Mouse (Mus musculus): ENCODE measurements around the gene Kcnj6. TPM values are rescaled to one million over a fixed set of nuclear protein-coding genes. Genes with fewer than 3 reads are reported as not detected.

The Kcnj6 gene
- polyA plus RNA-seq, 1 experiment from 2014 or later = not detected

DNA sequence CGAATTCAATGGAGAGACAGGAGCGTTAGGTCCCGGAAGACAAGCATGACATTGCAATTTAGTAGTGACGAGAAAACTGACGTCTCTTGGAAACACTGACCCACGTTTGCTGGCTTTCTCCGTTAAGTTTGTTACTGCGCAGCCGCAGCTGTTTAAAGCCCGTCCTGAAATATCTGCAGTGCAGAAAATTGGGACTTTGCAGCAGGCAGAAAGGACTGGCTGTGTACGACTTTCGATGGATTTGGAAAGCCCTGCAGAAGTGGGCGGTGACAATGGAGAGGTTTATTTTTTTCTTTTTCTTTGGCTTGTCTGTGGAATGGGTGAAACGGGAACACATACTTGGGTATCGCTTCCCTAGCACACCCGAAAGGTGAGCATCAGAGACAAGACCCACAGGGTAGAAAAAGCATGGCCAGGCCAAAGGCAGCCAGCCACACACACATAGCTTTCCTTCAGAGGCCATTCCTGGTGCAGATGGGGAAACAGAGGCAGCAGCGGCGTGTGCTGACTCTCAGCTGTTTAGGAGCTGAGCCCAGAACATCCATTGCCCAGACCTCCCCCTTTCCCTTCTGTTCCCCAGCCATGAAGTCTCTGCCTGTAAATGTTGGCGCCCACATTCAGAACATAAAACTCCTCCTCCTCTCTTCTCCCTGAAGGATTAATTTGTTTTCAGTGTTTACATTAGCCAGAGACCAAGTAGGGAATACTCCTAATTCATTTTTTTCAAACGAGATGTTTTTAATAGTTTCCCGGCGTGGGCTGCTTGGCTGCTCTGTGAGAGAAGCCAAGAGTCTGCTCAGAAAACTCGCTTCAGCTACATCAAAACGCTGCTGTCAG lies 215.2 kb downstream of the Kcnj6 start:
- H3K4me2 ChIP-seq = no peak overlapping the region
- no peak overlapping the region for H3K4me3 ChIP-seq (replicated peaks)
- no peaks in the 10 kb centered on the region for H3K27me3 ChIP-seq
- no peaks in the 10 kb centered on the region for H3K4me1 ChIP-seq (replicated peaks)
- no peak overlapping the region for H3K9ac ChIP-seq (replicated peaks)
- WGBS = 79% methylated on average over 24 of the region's 24 CpGs
- H3K36me3 ChIP-seq = no peaks in the 10 kb centered on the region
- H3K27ac ChIP-seq = no peak overlapping the region
- no peak for ATAC-seq (ENCODE audit: insufficient number of reproducible peaks, insufficient read depth, low FRiP score, low TSS enrichment, low read depth)
- H3K9me3 ChIP-seq = peaks cover 5% of the 10 kb centered on the region; the same call in 1 of the 2 replicates

DNA sequence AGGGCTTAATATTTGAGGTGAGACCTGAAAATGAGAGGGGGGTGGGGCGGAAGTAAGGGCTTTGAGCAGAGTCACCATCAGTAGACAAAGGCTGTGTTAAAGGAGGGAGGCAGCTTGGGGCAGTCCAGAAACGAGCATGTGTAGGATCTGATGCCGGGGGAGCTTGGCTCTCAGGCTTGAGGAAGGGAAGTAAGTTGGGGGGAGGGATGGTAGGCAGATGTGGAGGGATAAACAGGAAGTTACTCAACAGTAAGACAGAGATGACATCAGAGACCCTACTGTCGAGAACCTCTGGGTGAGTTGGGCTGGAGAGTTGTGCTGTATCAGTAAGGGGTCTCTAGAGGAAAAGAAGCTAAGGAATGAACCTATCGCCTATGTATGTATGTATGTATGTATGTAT lies 223.6 kb downstream of the Kcnj6 start:
- peaks cover under 1% of the 10 kb centered on the region; the same call in 1 of the 2 replicates for H3K9me3 ChIP-seq
- H3K36me3 ChIP-seq = no peaks in the 10 kb centered on the region
- H3K27ac ChIP-seq = no peak overlapping the region
- no peaks in the 10 kb centered on the region for H3K27me3 ChIP-seq
- 67% methylated on average over 5 of the region's 5 CpGs for WGBS
- ATAC-seq (ENCODE audit: insufficient number of reproducible peaks, insufficient read depth, low FRiP score, low TSS enrichment, low read depth) = no peak
- no peak overlapping the region for H3K4me3 ChIP-seq (replicated peaks)
- no peak overlapping the region for H3K4me2 ChIP-seq
- H3K4me1 ChIP-seq (replicated peaks) = 0 out of 2 replicates have a peak, but pooled peaks cover 3% of the 10 kb centered on the region
- no peak overlapping the region for H3K9ac ChIP-seq (replicated peaks)

DNA sequence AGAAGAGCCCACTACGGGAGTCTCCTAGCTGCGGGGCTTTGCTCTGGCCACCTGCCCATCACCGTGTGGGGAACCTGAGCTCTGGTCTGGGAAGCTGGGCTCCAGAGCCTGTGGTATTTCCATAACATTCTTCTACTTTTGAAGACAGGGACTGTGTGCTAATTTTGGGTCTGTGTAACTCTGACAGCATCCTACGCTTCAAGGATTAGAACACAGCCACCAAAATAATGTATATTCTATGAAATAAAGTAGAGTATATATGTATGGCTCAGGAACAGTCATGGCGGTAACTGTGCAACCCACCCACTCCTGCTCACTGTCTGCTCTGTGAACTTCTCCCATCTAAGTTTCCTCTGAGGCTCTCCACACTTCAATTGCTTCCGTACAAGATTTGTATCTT lies 229.9 kb downstream of the Kcnj6 start:
- Histone ChIP-seq H3K9me3 (no peaks in the 10 kb centered on the region), H3K9ac (replicated peaks) (no peak overlapping the region), H3K27ac (no peak overlapping the region), H3K27me3 (no peaks in the 10 kb centered on the region), H3K4me1 (replicated peaks) (no peaks in the 10 kb centered on the region), H3K4me3 (replicated peaks) (no peak overlapping the region), H3K36me3 (no peaks in the 10 kb centered on the region), H3K4me2 (no peak overlapping the region)
- 85% methylated on average over 6 of the region's 6 CpGs for WGBS
- no peak for ATAC-seq (ENCODE audit: insufficient number of reproducible peaks, insufficient read depth, low FRiP score, low TSS enrichment, low read depth)

DNA sequence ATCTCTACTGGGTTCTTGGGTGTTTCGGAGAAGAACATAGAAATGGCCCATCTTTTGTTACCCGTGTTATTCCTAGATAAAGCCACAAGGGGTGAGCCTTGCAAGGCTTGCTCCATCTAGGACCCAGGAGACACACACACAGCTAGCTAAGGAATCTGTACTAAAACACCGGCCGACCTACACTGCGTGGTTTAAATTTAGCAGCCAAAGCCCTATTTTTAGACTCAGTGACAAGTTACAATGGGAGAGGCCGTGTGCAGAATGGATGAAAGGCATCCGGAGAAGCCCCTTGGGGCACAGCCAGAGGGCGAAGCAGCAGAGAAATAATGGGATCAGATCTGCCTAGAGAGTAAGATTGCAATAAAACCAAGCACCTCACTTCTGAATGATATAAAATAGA lies 232.4 kb downstream of the Kcnj6 start:
- Histone ChIP-seq H3K9ac (replicated peaks) (no peak overlapping the region), H3K4me1 (replicated peaks) (no peaks in the 10 kb centered on the region), H3K9me3 (no peaks in the 10 kb centered on the region), H3K27me3 (no peaks in the 10 kb centered on the region), H3K4me2 (no peak overlapping the region), H3K4me3 (replicated peaks) (no peak overlapping the region), H3K27ac (no peak overlapping the region), H3K36me3 (no peaks in the 10 kb centered on the region)
- ATAC-seq (ENCODE audit: insufficient number of reproducible peaks, insufficient read depth, low FRiP score, low TSS enrichment, low read depth) = no peak
- 55% methylated on average over 8 of the region's 8 CpGs for WGBS

DNA sequence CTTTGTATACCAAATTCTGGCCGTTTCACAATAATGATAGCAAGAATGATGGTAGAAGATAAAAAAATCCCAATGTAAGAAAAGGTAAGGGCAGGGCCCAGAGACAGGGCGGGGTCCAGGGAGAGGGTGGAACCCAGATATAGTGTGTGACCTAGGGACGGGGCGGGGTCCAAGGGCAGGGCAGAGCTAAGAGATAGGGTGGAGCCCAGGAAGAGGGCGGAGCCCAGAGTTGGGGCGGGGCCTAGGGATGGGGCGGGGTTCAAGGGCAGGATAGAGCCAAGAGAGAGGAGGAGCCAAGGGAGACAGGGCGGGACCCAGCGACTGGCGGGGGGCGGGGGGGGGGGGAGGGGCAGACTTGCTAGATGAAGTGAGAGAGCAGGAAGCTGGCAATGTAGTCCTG lies 236.8 kb downstream of the Kcnj6 start:
- Histone ChIP-seq H3K9ac (replicated peaks) (no peak overlapping the region), H3K4me1 (replicated peaks) (no peaks in the 10 kb centered on the region), H3K9me3 (no peaks in the 10 kb centered on the region), H3K27ac (no peak overlapping the region), H3K4me2 (no peak overlapping the region), H3K36me3 (no peaks in the 10 kb centered on the region), H3K27me3 (no peaks in the 10 kb centered on the region), H3K4me3 (replicated peaks) (no peak overlapping the region)
- WGBS = 40% methylated on average over 9 of the region's 11 CpGs
- ATAC-seq (ENCODE audit: insufficient number of reproducible peaks, insufficient read depth, low FRiP score, low TSS enrichment, low read depth) = no peak

DNA sequence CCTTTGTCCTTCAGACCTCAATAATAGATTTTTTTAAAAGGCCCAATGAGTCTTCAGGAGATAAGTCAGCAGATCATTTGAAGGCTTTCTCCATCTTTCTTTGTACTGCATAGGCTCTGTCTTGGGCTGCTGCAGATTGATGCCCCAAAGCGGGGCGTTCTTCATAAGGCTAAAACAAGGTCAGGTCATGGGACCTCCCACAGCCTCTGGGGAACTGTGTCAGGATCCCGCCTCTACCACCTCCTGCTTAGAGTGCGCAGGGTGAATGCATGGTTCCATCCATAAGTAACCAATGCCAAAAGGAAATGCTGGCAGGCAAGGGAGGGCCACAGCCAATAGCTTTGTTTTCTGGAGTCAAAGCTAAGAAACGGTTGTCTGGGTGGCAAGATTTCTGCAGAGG lies 237.7 kb downstream of the Kcnj6 start:
- Histone ChIP-seq H3K27ac (no peak overlapping the region), H3K36me3 (no peaks in the 10 kb centered on the region), H3K9me3 (no peaks in the 10 kb centered on the region), H3K4me1 (replicated peaks) (no peaks in the 10 kb centered on the region), H3K4me2 (no peak overlapping the region), H3K9ac (replicated peaks) (no peak overlapping the region), H3K27me3 (no peaks in the 10 kb centered on the region), H3K4me3 (replicated peaks) (no peak overlapping the region)
- no peak for ATAC-seq (ENCODE audit: insufficient number of reproducible peaks, insufficient read depth, low FRiP score, low TSS enrichment, low read depth)
- WGBS = 79% methylated on average over 5 of the region's 5 CpGs

DNA sequence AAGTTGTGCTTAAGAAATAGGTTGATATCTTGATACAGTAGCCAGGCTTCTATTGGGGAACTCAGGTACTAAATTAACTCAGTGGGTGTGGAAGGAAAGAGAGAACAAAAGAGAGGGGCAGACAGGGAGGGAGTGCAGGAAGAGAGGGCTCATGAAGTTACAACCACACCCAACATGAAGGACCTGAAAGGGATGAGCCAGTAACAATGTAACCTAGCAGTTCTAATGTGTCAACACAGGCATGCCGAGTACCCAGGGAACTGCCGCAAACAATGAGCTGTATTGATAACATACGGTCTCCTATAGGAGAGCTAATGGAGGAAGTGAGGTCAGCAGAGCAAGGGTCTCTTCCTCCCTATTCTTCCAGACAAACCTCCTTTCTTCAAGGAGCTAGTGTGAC lies 238.9 kb downstream of the Kcnj6 start:
- ATAC-seq (ENCODE audit: insufficient number of reproducible peaks, insufficient read depth, low FRiP score, low TSS enrichment, low read depth) = no peak
- Histone ChIP-seq H3K4me1 (replicated peaks) (peaks cover 3% of the 10 kb centered on the region; the same call in 1 of the 2 replicates), H3K9ac (replicated peaks) (no peak overlapping the region), H3K9me3 (no peaks in the 10 kb centered on the region), H3K4me3 (replicated peaks) (no peak overlapping the region), H3K27ac (no peak overlapping the region), H3K4me2 (no peak overlapping the region), H3K36me3 (no peaks in the 10 kb centered on the region), H3K27me3 (no peaks in the 10 kb centered on the region)
- 71% methylated on average over 3 of the region's 3 CpGs for WGBS

DNA sequence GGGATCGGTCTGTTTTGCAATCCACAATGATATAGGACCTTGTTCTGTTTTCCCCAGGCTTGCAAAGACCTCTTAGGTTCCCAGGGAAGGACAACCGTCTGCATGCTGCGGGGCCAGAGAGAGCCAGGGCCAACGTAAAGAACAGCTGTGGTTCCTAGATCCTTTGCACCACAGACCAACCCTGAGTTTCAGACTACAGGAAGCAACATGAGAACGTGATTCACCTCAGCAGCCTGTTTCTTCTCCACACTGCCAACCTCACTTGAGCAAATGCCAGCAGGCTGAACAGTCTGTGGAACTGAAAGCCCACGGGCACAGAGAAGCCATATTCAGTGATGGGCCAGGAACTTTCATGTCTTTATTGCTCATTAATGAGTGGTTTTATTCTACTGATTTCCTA lies 241.1 kb downstream of the Kcnj6 start:
- H3K4me3 ChIP-seq (replicated peaks) = no peak overlapping the region
- H3K27ac ChIP-seq = no peak overlapping the region
- no peaks in the 10 kb centered on the region for H3K36me3 ChIP-seq
- WGBS = 62% methylated on average over 6 of the region's 6 CpGs
- no peaks in the 10 kb centered on the region for H3K27me3 ChIP-seq
- H3K4me2 ChIP-seq = no peak overlapping the region
- H3K9ac ChIP-seq (replicated peaks) = no peak overlapping the region
- H3K4me1 ChIP-seq (replicated peaks) = peaks cover 9% of the 10 kb centered on the region; the same call in 1 of the 2 replicates
- H3K9me3 ChIP-seq = no peaks in the 10 kb centered on the region
- no peak for ATAC-seq (ENCODE audit: insufficient number of reproducible peaks, insufficient read depth, low FRiP score, low TSS enrichment, low read depth)

DNA sequence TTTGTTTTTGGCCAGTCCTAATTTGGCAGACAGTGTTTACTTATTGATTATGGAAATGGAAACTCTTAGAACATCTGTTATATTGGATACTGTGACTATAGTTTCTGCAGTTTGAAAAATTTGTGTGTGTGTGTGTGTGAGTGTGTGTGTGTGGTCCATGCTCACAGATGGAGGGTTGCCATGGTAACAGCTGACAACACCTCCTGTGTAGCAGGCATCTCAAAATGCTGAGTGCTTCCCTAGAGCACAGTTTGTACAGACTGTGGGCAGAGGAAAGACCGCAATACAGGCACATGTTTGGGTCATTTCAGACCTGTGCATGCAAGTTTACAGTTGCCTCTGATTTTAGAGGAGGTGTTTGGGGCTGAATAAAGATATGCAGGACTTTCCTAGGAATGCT lies 244.0 kb downstream of the Kcnj6 start:
- Histone ChIP-seq H3K4me2 (no peak overlapping the region), H3K27ac (no peak overlapping the region), H3K9ac (replicated peaks) (no peak overlapping the region), H3K4me3 (replicated peaks) (no peak overlapping the region), H3K9me3 (no peaks in the 10 kb centered on the region), H3K27me3 (no peaks in the 10 kb centered on the region), H3K4me1 (replicated peaks) (peaks cover 9% of the 10 kb centered on the region; the same call in 1 of the 2 replicates), H3K36me3 (no peaks in the 10 kb centered on the region)
- 85% methylated on average over 1 of the region's 1 CpGs for WGBS
- ATAC-seq (ENCODE audit: insufficient number of reproducible peaks, insufficient read depth, low FRiP score, low TSS enrichment, low read depth) = no peak

DNA sequence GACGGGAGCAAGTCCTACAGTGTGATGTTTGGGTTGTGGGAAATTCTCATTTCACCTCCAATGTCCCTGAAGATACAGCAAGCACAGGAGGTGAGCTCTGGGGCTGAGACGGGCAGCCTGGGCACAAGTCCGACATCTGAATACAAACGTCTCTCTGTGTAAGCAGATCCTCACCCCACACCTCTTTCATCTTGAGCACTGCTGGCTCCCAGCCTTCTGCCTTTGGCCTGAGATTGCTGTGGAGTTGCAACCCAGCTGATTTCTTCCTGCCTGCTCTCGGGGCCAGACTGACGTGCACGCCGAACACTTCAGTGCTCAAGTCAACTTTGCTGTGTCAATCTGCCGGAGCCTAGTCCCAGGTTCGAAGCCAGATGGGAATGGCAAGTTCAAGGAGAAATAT lies 244.7 kb downstream of the Kcnj6 start:
- no peaks in the 10 kb centered on the region for H3K36me3 ChIP-seq
- 34% methylated on average over 10 of the region's 10 CpGs for WGBS
- H3K4me2 ChIP-seq = no peak overlapping the region
- H3K4me3 ChIP-seq (replicated peaks) = no peak overlapping the region
- peaks cover 9% of the 10 kb centered on the region; the same call in 1 of the 2 replicates for H3K4me1 ChIP-seq (replicated peaks)
- H3K27ac ChIP-seq = no peak overlapping the region
- H3K9me3 ChIP-seq = no peaks in the 10 kb centered on the region
- H3K27me3 ChIP-seq = no peaks in the 10 kb centered on the region
- ATAC-seq (ENCODE audit: insufficient number of reproducible peaks, insufficient read depth, low FRiP score, low TSS enrichment, low read depth) = no peak
- H3K9ac ChIP-seq (replicated peaks) = no peak overlapping the region

DNA sequence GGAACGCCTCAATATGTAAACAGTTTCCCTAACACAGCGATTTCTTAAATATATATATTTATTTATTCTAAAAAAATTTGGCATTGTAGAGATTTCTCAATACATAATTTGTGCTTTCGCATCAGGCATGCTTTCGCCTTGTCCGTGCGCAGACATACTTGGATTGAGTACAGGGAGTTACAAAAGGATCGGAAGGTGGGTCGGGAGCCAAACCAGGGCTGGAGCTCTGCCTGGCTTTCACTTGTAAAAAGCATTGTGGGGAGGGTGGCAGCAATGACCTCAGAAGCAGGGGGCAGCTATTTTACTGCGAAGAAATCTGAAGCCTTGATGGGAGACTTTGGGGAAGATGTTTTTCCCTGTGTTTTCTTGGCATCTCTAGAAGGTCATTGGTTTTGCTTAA lies 252.5 kb downstream of the Kcnj6 start:
- Histone ChIP-seq H3K9ac (replicated peaks) (no peak overlapping the region), H3K4me2 (no peak overlapping the region), H3K27me3 (no peaks in the 10 kb centered on the region), H3K27ac (no peak overlapping the region), H3K36me3 (no peaks in the 10 kb centered on the region), H3K4me3 (replicated peaks) (no peak overlapping the region), H3K4me1 (replicated peaks) (peaks cover 12% of the 10 kb centered on the region), H3K9me3 (no peaks in the 10 kb centered on the region)
- 81% methylated on average over 9 of the region's 9 CpGs for WGBS
- ATAC-seq (ENCODE audit: insufficient number of reproducible peaks, insufficient read depth, low FRiP score, low TSS enrichment, low read depth) = no peak
